Comparison of ENCODE assay signal across 10 mouse cellular contexts in genomic region chr1:75248041-75248772, GRCm38 (mm10). TPM values are rescaled to one million over a fixed set of nuclear protein-coding genes. Genes with fewer than 3 reads are reported as not detected.
A peak's percentile ranks its signal among the peaks of the same experiment; 100 is the strongest.
DNase-seq lines count a peak whose midpoint lies in the region; ATAC-seq and TF ChIP-seq lines count a peak whose summit lies in the region.
"Had no signal": no experiment of that assay in that cellular context is flagged by ENCODE, and none has a peak within 500 bp of the region (broad histone marks: within the 10 kb centered on the region; RNA-seq: fewer than 3 reads in every experiment).

No protein-coding gene starts in this region.

- peak overlapping the region; percentile 18; the same call in 1 of the 2 replicates for H3K9ac ChIP-seq in limb, embryonic 12.5 days (replicated peaks)
- no peak overlapping the region for H3K9ac ChIP-seq in stomach, embryonic 15.5 days
- H3K9ac ChIP-seq: midbrain, embryonic 12.5 days had no signal

- TF ChIP-seq POLR2A in thymus, adult 2 months (IDR thresholded peaks at IDR 0.05; ENCODE audit: control insufficient read depth, extremely low read depth, insufficient read depth, low read length, poor library complexity), result no peak

- H3K27ac ChIP-seq in left cerebral cortex, adult 2 months, result peak overlapping the region; percentile 55
- no peak overlapping the region for H3K27ac ChIP-seq in limb, embryonic 12.5 days
- peak overlapping the region; percentile 63 for H3K27ac ChIP-seq in stomach, embryonic 15.5 days
- H3K27ac ChIP-seq in thymus, adult 2 months (ENCODE audit: control insufficient read depth, insufficient read depth, low read length), result no peak overlapping the region
- H3K27ac ChIP-seq: midbrain, embryonic 12.5 days had no signal

- no peak overlapping the region for H3K4me3 ChIP-seq in left cerebral cortex, adult 2 months
- no peak overlapping the region for H3K4me3 ChIP-seq in limb, embryonic 12.5 days (replicated peaks)
- no peak overlapping the region for H3K4me3 ChIP-seq in stomach, embryonic 15.5 days (replicated peaks)
- H3K4me3 ChIP-seq in thymus, adult 2 months (ENCODE audit: control insufficient read depth, insufficient read depth, low read length), result no peak overlapping the region
- H3K4me3 ChIP-seq: midbrain, embryonic 12.5 days had no signal

- H3K4me2 ChIP-seq in limb, embryonic 12.5 days, result no peak overlapping the region
- H3K4me2 ChIP-seq in stomach, embryonic 15.5 days, result peak overlapping the region; percentile 13; the same call in 1 of the 2 replicates
- H3K4me2 ChIP-seq: midbrain, embryonic 12.5 days had no signal

- peaks cover 12% of the 10 kb centered on the region for H3K27me3 ChIP-seq in limb, embryonic 12.5 days
- no peaks in the 10 kb centered on the region for H3K27me3 ChIP-seq in stomach, embryonic 15.5 days (replicated peaks)
- no peaks in the 10 kb centered on the region for H3K27me3 ChIP-seq in thymus, adult 2 months (ENCODE audit: control insufficient read depth, insufficient read depth, low read length)

- intact Hi-C loops in left cerebral cortex, adult 2 months (cut with DNase I), result no loop called here

- WGBS in limb, embryonic 12.5 days, result 59% methylated on average over 9 of the region's 9 CpGs
- WGBS in stomach, embryonic 15.5 days, result 40% methylated on average over 9 of the region's 9 CpGs
- WGBS in thymus, adult 2 months, result 65% methylated on average over 9 of the region's 9 CpGs

- DNase-seq in left cerebral cortex, adult 2 months (ENCODE audit: extremely low spot score in 1 of 2, low spot score in 2 of 2), result no peak
- no peak for DNase-seq in left cerebral cortex, adult 18-20 months (ENCODE audit: low spot score in 2 of 2)
- peak; percentile 76 for DNase-seq in adrenal gland, postnatal 10 days
- peak; percentile 53 for DNase-seq in gastrocnemius, postnatal 25 days
- DNase-seq in frontal cortex, postnatal 36 days (ENCODE audit: low spot score in 2 of 2), result no peak
- DNase-seq in thymus, adult 2 months, result no peak

- H3K4me1 ChIP-seq in limb, embryonic 12.5 days (replicated peaks), result peaks cover 25% of the 10 kb centered on the region
- H3K4me1 ChIP-seq in stomach, embryonic 15.5 days, result peaks cover 13% of the 10 kb centered on the region
- H3K4me1 ChIP-seq in thymus, adult 2 months (replicated peaks; ENCODE audit: control insufficient read depth, insufficient read depth, low read length), result peaks cover 22% of the 10 kb centered on the region

- H3K36me3 ChIP-seq in limb, embryonic 12.5 days, result peaks cover 13% of the 10 kb centered on the region; the same call in 1 of the 2 replicates
- no peaks in the 10 kb centered on the region for H3K36me3 ChIP-seq in stomach, embryonic 15.5 days
- no peaks in the 10 kb centered on the region for H3K36me3 ChIP-seq in thymus, adult 2 months (ENCODE audit: control insufficient read depth, insufficient read depth, low read length)

- TF ChIP-seq CTCF in left cerebral cortex, adult 2 months (IDR thresholded peaks at IDR 0.05), result no peak
- no peak for TF ChIP-seq CTCF in thymus, adult 2 months (IDR thresholded peaks at IDR 0.05; ENCODE audit: borderline replicate concordance, control insufficient read depth, extremely low read depth, insufficient read depth, low read length, poor library complexity)

- H3K9me3 ChIP-seq in limb, embryonic 12.5 days, result no peaks in the 10 kb centered on the region
- no peaks in the 10 kb centered on the region for H3K9me3 ChIP-seq in stomach, embryonic 15.5 days
- H3K9me3 ChIP-seq: midbrain, embryonic 12.5 days had no signal

- no peak for ATAC-seq in limb, embryonic 12.5 days (ENCODE audit: insufficient number of reproducible peaks, insufficient read depth, low FRiP score, low TSS enrichment, low read depth)
- peak; percentile 72 for ATAC-seq in stomach, embryonic 15.5 days (ENCODE audit: insufficient read depth, low FRiP score, low read depth)

RNA-seq across cellular contexts. Expression of gene Dnajb2, which starts 12.0 kb away (rescaled TPM):
- 100 to 1,000 TPM in 1 of 2 experiments, 10 to 100 TPM in 1; 93.6 to 102 TPM for total RNA-seq in left cerebral cortex, adult 2 months (2021)
- 100 to 1,000 TPM; 107 to 116 TPM for total RNA-seq in left cerebral cortex, adult 18-20 months (2021)
- 10 to 100 TPM; 40.5 to 45.1 TPM for total RNA-seq in adrenal gland, postnatal 10 days (2021)
- 10 to 100 TPM; 58.4 to 60.9 TPM for total RNA-seq in gastrocnemius, postnatal 25 days (2021)
- 40.7 and 42.8 TPM in 2 replicates for polyA plus RNA-seq in limb, embryonic 12.5 days (2016; fragmentation: Nextera tagmentation; extraction: Ambion mirVana)
- polyA plus RNA-seq in stomach, embryonic 15.5 days (2015; fragmentation: Nextera tagmentation; extraction: Ambion mirVana), result 34.9 and 35.9 TPM in 2 replicates
- 19.9 and 22.3 TPM in 2 replicates for polyA plus RNA-seq in thymus, adult 2 months (2012; rRNA removed)

RNA-seq across cellular contexts. Expression of gene Ptprn, which starts 16.1 kb away (rescaled TPM):
- total RNA-seq in left cerebral cortex, adult 2 months (2021), result 100 to 1,000 TPM; 507 to 550 TPM
- 100 to 1,000 TPM; 480 to 486 TPM for total RNA-seq in left cerebral cortex, adult 18-20 months (2021)
- total RNA-seq in adrenal gland, postnatal 10 days (2021), result 10 to 100 TPM; 47.9 to 50.3 TPM
- total RNA-seq in gastrocnemius, postnatal 25 days (2021), result not detected
- 0.20 and 0.35 TPM in 2 replicates for polyA plus RNA-seq in limb, embryonic 12.5 days (2016; fragmentation: Nextera tagmentation; extraction: Ambion mirVana)
- 2.4 and 2.8 TPM in 2 replicates for polyA plus RNA-seq in stomach, embryonic 15.5 days (2015; fragmentation: Nextera tagmentation; extraction: Ambion mirVana)
- polyA plus RNA-seq in thymus, adult 2 months (2012; rRNA removed), result 2.6 and 3.0 TPM in 2 replicates

RNA-seq across cellular contexts. Expression of gene A630095N17Rik, which starts 16.3 kb away (rescaled TPM):
- total RNA-seq in left cerebral cortex, adult 2 months (2021), result not detected
- total RNA-seq in left cerebral cortex, adult 18-20 months (2021), result not detected
- total RNA-seq in adrenal gland, postnatal 10 days (2021), result not detected
- not detected for total RNA-seq in gastrocnemius, postnatal 25 days (2021)
- not detected in 2 replicates for polyA plus RNA-seq in limb, embryonic 12.5 days (2016; fragmentation: Nextera tagmentation; extraction: Ambion mirVana)
- not detected in 2 replicates for polyA plus RNA-seq in stomach, embryonic 15.5 days (2015; fragmentation: Nextera tagmentation; extraction: Ambion mirVana)
- polyA plus RNA-seq in thymus, adult 2 months (2012; rRNA removed), result not detected in 2 replicates
- total RNA-seq: common myeloid progenitor, adult 5-6 weeks had no signal
- polyA plus RNA-seq: midbrain, embryonic 12.5 days had no signal

RNA-seq across cellular contexts. Expression of gene Tuba4a, which starts 28.5 kb away (rescaled TPM):
- total RNA-seq in left cerebral cortex, adult 2 months (2021), result 100 to 1,000 TPM; 594 to 616 TPM
- 100 to 1,000 TPM; 630 to 703 TPM for total RNA-seq in left cerebral cortex, adult 18-20 months (2021)
- 100 to 1,000 TPM in 1 of 2 experiments, 10 to 100 TPM in 1; 47.1 to 104 TPM for total RNA-seq in adrenal gland, postnatal 10 days (2021)
- 100 to 1,000 TPM; 749 to 982 TPM for total RNA-seq in gastrocnemius, postnatal 25 days (2021)
- polyA plus RNA-seq in limb, embryonic 12.5 days (2016; fragmentation: Nextera tagmentation; extraction: Ambion mirVana), result 14.5 and 15.8 TPM in 2 replicates
- 142 and 145 TPM in 2 replicates for polyA plus RNA-seq in stomach, embryonic 15.5 days (2015; fragmentation: Nextera tagmentation; extraction: Ambion mirVana)
- polyA plus RNA-seq in thymus, adult 2 months (2012; rRNA removed), result 139 and 162 TPM in 2 replicates

RNA-seq across cellular contexts. Expression of gene Resp18, which starts 30.0 kb away (rescaled TPM):
- total RNA-seq in left cerebral cortex, adult 2 months (2021), result 100 to 1,000 TPM; 144 to 184 TPM
- 100 to 1,000 TPM; 169 to 185 TPM for total RNA-seq in left cerebral cortex, adult 18-20 months (2021)
- 100 to 1,000 TPM; 103 to 109 TPM for total RNA-seq in adrenal gland, postnatal 10 days (2021)
- total RNA-seq in gastrocnemius, postnatal 25 days (2021), result not detected
- 0.83 TPM in 1 of 2 replicates, not detected in the other for polyA plus RNA-seq in limb, embryonic 12.5 days (2016; fragmentation: Nextera tagmentation; extraction: Ambion mirVana)
- polyA plus RNA-seq in stomach, embryonic 15.5 days (2015; fragmentation: Nextera tagmentation; extraction: Ambion mirVana), result 7.5 and 9.6 TPM in 2 replicates
- polyA plus RNA-seq in thymus, adult 2 months (2012; rRNA removed), result 5.6 and 9.0 TPM in 2 replicates
- total RNA-seq: common myeloid progenitor, adult 5-6 weeks had no signal

Comparison
In these comparisons a context has a peak if more than half of its experiments do, and no peak if none do; other contexts are left out.
1. DNase-seq: peak in adrenal gland, postnatal 10 days (single experiment) and gastrocnemius, postnatal 25 days (single experiment); none in left cerebral cortex, adult 2 months (0 of 2), left cerebral cortex, adult 18-20 months (0 of 2), frontal cortex, postnatal 36 days (0 of 2) and thymus, adult 2 months (single experiment).
2. H3K27ac ChIP-seq: peak in left cerebral cortex, adult 2 months (single experiment) and stomach, embryonic 15.5 days (single experiment); none in limb, embryonic 12.5 days (single experiment) and thymus, adult 2 months (single experiment).
3. RNA of gene Ptprn, which starts 16.1 kb away (total RNA-seq): 507 to 550 TPM in left cerebral cortex, adult 2 months, 480 to 486 TPM in left cerebral cortex, adult 18-20 months and 47.9 to 50.3 TPM in adrenal gland, postnatal 10 days; not detected in gastrocnemius, postnatal 25 days; every median in the first group is over 10 times any median in the second.